Mouse (Mus musculus) limb, embryonic 11.5 days (tissue): ENCODE results near the gene Cpne8. TPM values are rescaled to one million over a fixed set of nuclear protein-coding genes. Genes with fewer than 3 reads are reported as not detected.

ENCODE experiments used
- ATAC-seq: fragments of 200-750 bp; cut with Nextera tagmentation; 2 replicates; pipeline ENCODE4 v1.8.0; 2017; ENCODE audit warnings: low read depth; ENCODE audit not compliant: insufficient number of reproducible peaks, low FRiP score, low TSS enrichment
- DNase-seq: peaks from one replicate; pipeline ENCODE4 v3.0.0-alpha.2; 2015; ENCODE audit warnings: low spot score
- H3K27ac ChIP-seq: fragments of 300-500 bp; sonication (generic); replicated peaks from 2 replicates; pipeline ENCODE4 v1.5.1; 2014; ENCODE audit warnings: low read depth, mild to moderate bottlenecking, low read length
- H3K27me3 ChIP-seq: fragments of 300-500 bp; sonication (generic); 2 replicates; pipeline ENCODE4 v1.6.1; 2014; ENCODE audit warnings: mild to moderate bottlenecking, low read length, mixed read lengths; ENCODE audit not compliant: control insufficient read depth, insufficient read depth
- H3K36me3 ChIP-seq: fragments of 300-500 bp; sonication (generic); 2 replicates; pipeline ENCODE4 v1.6.1; 2014; ENCODE audit warnings: mild to moderate bottlenecking, low read length, moderate library complexity, mixed read lengths; ENCODE audit not compliant: control insufficient read depth, insufficient read depth
- H3K4me1 ChIP-seq: fragments of 300-500 bp; sonication (generic); 2 replicates; pipeline ENCODE4 v1.6.1; 2014; ENCODE audit warnings: low read length, mixed read lengths; ENCODE audit not compliant: control insufficient read depth, insufficient read depth
- H3K4me2 ChIP-seq: fragments of 300-500 bp; sonication (generic); 2 replicates; pipeline ENCODE4 v1.6.1; 2014; ENCODE audit warnings: low read depth, mild to moderate bottlenecking, moderate library complexity; ENCODE audit not compliant: severe bottlenecking
- H3K4me3 ChIP-seq: fragments of 300-500 bp; sonication (generic); 2 replicates; pipeline ENCODE4 v1.5.1; 2014; ENCODE audit warnings: low read depth, low read length
- H3K9ac ChIP-seq: fragments of 300-500 bp; sonication (generic); 2 replicates; pipeline ENCODE4 v1.6.1; 2014; ENCODE audit warnings: mild to moderate bottlenecking, low read length
- H3K9me3 ChIP-seq: fragments of 300-500 bp; sonication (generic); 2 replicates; pipeline ENCODE4 v1.6.1; 2016; ENCODE audit warnings: low read length; ENCODE audit not compliant: control insufficient read depth
- WGBS: fragments of 180-500 bp; shearing (Covaris S2); extraction: QIAGEN DNeasy Blood & Tissue Kit; methylation state at CpG from one replicate; pipeline ENCODE4 v1.1.7; 2014; 5-methylcytosine and 5-hydroxymethylcytosine counted together
- polyA plus RNA-seq: library from polyadenylated mRNA; unstranded; fragments of >200 nt; fragmentation: Nextera tagmentation; extraction: Ambion mirVana; gene quantifications from 2 replicates; pipeline ENCODE4 v1.2.1, GENCODE M21; 2014

Cpne8 gene
- polyA plus RNA-seq, 1 experiment from 2014 or later = 3.3 TPM

DNA sequence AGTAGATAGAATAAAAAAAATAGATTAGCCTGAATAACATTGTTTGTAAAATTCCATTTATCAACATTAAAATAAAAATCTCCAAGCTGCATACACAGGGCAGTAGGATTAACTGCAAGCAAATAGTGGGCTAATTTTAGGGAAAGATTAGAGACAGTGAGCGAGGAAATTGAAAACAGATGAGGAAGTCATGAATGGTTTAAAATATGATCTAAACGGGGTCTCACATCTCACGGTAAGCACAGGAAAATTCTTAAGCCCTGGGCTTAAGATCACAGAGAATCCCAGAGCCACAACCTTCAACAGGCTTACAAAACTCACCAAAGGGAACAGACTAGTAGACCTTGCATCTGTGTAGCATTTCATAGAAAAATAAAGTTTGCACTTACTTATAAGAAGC lies 115.2 kb downstream of the Cpne8 start:
- no peak for DNase-seq
- Histone ChIP-seq H3K27ac (no peak overlapping the region), H3K9me3 (no peaks in the 10 kb centered on the region), H3K4me2 (no peak overlapping the region), H3K4me1 (0 out of 2 replicates have a peak, but pooled peaks cover 3% of the 10 kb centered on the region), H3K36me3 (no peaks in the 10 kb centered on the region), H3K9ac (no peak overlapping the region), H3K27me3 (no peaks in the 10 kb centered on the region), H3K4me3 (no peak overlapping the region)
- ATAC-seq = peak; percentile 57; the same call in 1 of the 2 replicates
- 14% methylated on average over 3 of the region's 3 CpGs for WGBS

DNA sequence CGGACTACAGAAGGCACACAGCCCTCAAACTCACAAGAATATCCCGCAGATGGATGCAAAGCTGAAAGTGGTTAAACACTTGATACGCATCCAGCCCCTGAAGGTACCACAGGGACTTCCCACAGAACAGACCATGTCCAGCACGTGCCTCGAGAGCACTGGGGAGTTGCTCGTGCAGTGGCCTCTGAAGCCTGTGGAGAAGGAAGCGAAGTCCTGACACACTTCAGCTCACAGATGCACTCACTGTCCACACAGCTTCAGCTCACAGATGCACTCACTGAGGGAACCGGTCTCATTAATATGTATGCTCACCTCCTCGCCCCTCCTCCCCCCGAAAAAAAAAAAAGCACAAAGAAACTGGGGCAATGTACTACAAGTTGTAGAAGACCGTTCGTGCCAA lies 117.6 kb downstream of the Cpne8 start:
- no peak overlapping the region for H3K9ac ChIP-seq
- WGBS = 82% methylated on average over 12 of the region's 12 CpGs

DNA sequence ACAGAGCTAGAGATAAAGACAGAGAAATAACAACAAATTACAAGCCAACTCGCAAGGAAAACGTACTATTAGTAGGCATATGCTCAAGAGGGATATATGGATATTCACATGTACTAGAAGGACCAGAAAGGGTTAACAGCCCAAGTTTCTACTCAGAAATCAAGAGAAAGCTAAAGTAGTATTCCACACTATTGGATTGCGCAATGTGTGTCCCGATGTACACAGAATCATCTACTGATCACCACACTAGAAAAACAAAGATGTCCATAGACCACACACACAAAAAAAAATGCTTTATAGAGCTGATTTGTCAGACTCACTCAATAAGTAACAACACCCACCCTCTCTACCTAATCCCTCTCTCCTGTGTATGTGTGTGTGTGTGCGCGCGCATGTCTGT lies 130.6 kb downstream of the Cpne8 start:
- H3K4me2 ChIP-seq = no peak overlapping the region
- no peaks in the 10 kb centered on the region for H3K9me3 ChIP-seq
- no peaks in the 10 kb centered on the region for H3K27me3 ChIP-seq
- DNase-seq (no peak), ATAC-seq (no peak)
- H3K4me1 ChIP-seq = no peaks in the 10 kb centered on the region
- H3K27ac ChIP-seq = no peak overlapping the region
- no peaks in the 10 kb centered on the region for H3K36me3 ChIP-seq
- H3K4me3 ChIP-seq = no peak overlapping the region
- no peak overlapping the region for H3K9ac ChIP-seq
- 94% methylated on average over 7 of the region's 7 CpGs for WGBS

More for the DNA sequence above, 117.6 kb downstream of the Cpne8 start:
- no peak overlapping the region for H3K4me3 ChIP-seq
- H3K27ac ChIP-seq = no peak overlapping the region
- H3K4me2 ChIP-seq = no peak overlapping the region
- no peaks in the 10 kb centered on the region for H3K36me3 ChIP-seq
- no peaks in the 10 kb centered on the region for H3K9me3 ChIP-seq
- H3K27me3 ChIP-seq = no peaks in the 10 kb centered on the region
- no peak for DNase-seq
- ATAC-seq = no peak
- H3K4me1 ChIP-seq = 0 out of 2 replicates have a peak, but pooled peaks cover 3% of the 10 kb centered on the region

DNA sequence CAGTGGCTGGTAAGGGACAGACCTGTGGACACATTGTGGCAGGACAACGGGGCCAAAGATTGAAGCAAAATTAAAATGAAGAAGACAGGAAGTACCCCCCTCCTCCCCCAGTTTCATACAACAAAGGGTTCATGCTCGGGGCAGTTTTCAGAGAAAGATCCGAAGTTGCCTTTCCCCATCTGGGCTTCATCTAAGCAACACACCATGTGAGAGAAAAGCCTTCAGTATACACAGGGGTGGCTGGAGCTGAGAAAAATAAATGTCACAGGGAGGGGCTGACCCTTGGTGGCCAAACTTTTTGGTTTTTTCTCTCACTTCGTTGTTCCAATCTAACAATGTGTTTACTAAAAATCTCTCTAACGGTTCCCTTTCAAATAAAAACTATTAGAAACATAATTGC lies 135.8 kb downstream of the Cpne8 start:
- ATAC-seq = no peak
- Histone ChIP-seq H3K27ac (no peak overlapping the region), H3K9me3 (no peaks in the 10 kb centered on the region), H3K4me1 (no peaks in the 10 kb centered on the region), H3K9ac (no peak overlapping the region), H3K27me3 (no peaks in the 10 kb centered on the region), H3K4me2 (no peak overlapping the region), H3K4me3 (no peak overlapping the region), H3K36me3 (no peaks in the 10 kb centered on the region)
- DNase-seq = no peak
- WGBS = 34% methylated on average over 5 of the region's 5 CpGs

DNA sequence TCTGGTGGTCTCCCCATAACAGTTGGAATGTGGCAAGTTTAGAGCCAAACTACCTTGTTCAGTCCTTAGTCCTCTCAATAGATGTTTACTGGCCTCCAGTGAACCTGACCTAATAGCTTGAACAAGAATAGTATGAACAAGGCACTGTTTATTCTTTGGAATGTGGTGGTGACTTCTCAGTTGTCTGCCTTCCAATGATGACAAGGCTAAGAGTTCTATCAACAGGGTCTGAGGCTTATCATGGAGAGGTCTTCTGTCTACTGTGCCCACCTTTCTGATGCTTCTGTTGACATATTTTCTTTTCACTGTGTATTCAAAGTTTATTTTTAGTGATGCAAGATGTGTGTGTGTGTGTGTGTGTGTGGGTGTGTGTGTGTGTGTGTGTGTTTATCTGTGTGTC lies 137.1 kb downstream of the Cpne8 start:
- H3K4me3 ChIP-seq = no peak overlapping the region
- H3K4me1 ChIP-seq = no peaks in the 10 kb centered on the region
- DNase-seq (no peak), ATAC-seq (no peak)
- H3K9me3 ChIP-seq = no peaks in the 10 kb centered on the region
- no peaks in the 10 kb centered on the region for H3K27me3 ChIP-seq
- H3K36me3 ChIP-seq = no peaks in the 10 kb centered on the region
- H3K27ac ChIP-seq = no peak overlapping the region
- H3K4me2 ChIP-seq = no peak overlapping the region
- no peak overlapping the region for H3K9ac ChIP-seq

DNA sequence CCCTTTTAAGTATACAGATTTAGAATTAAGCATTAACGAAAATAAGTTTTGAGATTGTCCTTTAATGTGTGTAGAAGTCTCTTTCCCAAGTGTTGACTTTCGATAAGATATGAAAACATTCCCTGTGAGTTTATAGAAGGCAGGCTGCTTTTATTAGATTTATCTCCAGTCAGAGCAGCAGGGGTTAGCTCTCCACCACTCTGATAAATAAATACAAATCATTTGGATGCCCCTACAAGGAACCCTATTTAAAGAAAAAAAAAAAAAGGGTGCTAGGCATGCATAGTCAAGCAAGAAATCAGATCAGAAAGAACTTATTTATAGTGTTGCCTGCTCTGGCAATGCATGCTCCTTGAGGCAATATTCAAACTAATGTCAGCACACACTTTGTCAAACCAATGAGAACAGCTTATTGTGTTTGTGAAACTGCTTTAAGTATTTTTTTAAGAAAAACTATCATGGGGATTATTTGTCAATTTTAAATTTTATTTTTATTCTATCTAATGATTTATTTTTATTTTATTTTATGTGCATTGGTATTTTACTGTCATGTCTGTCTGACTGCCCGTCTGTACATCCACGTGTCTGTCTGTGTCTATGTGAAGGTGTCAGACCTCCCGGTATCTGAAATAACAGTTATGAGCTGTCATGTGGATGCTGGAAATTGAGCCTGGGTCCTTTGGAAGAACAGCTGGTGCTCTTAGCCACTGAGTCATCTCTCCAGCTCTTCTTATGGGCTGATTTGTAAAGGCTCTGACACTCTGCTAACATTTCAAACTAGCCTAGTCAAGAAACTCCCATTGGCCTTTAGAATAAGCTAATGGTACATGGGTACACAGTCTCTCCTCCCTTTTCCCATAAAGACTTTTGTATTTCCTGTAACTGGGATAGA lies 142.7 kb downstream of the Cpne8 start:
- H3K4me2 ChIP-seq = no peak overlapping the region
- no peak for DNase-seq
- WGBS = 69% methylated on average over 5 of the region's 5 CpGs

DNA sequence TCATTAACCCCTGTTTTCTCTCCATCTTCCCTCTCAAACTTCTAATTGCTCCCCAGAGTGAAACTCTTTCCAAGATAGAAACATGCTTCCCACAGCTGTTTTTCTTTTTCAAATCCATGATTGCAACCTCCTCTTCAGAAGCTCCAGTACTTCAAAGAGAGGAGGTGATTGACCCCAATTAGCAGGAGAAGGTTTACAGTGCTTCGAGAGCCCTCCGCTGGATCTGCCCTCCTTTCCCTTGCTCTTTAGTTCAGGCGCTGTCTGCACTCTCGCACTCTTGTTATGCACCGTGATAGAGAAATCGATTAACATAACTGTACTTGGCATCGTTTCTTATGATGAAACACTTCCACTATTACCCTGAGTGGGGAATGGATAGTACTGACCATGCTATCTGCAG lies 143.5 kb downstream of the Cpne8 start:
- 19% methylated on average over 7 of the region's 7 CpGs for WGBS
- Histone ChIP-seq H3K27me3 (no peaks in the 10 kb centered on the region), H3K4me2 (no peak overlapping the region), H3K9ac (no peak overlapping the region), H3K27ac (no peak overlapping the region), H3K4me1 (0 out of 2 replicates have a peak, but pooled peaks cover 5% of the 10 kb centered on the region), H3K4me3 (no peak overlapping the region), H3K36me3 (no peaks in the 10 kb centered on the region), H3K9me3 (no peaks in the 10 kb centered on the region)
- no peak for ATAC-seq
- no peak for DNase-seq

More for the DNA sequence above, 142.7 kb downstream of the Cpne8 start:
- no peak overlapping the region for H3K27ac ChIP-seq
- H3K9ac ChIP-seq = no peak overlapping the region
- ATAC-seq = no peak
- no peaks in the 10 kb centered on the region for H3K9me3 ChIP-seq
- no peaks in the 10 kb centered on the region for H3K36me3 ChIP-seq
- no peak overlapping the region for H3K4me3 ChIP-seq
- H3K27me3 ChIP-seq = no peaks in the 10 kb centered on the region
- H3K4me1 ChIP-seq = 0 out of 2 replicates have a peak, but pooled peaks cover 5% of the 10 kb centered on the region

DNA sequence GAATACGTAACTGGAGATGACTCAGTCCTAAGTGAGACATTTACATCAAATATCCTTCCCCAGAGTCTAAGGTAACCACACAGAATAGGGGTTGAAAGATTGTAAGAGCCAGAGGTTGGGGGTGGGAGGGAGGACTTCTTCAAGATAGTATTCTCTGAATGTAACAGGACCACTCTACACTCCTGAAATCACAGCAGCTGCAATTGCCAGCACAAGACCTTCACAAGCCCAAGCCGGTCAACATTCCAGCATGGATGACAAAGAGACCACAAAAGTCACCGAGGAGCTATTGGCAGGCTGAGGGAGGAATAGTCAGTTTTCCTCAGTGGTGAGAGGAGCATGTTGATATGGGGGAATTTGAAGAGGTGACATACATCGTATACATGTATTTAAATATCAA lies 166.5 kb downstream of the Cpne8 start:
- WGBS = 92% methylated on average over 4 of the region's 4 CpGs
- ATAC-seq (no peak), DNase-seq (no peak)
- no peaks in the 10 kb centered on the region for H3K4me1 ChIP-seq
- no peaks in the 10 kb centered on the region for H3K27me3 ChIP-seq
- H3K27ac ChIP-seq = no peak overlapping the region
- H3K9me3 ChIP-seq = no peaks in the 10 kb centered on the region
- no peak overlapping the region for H3K4me3 ChIP-seq
- H3K36me3 ChIP-seq = no peaks in the 10 kb centered on the region
- H3K9ac ChIP-seq = no peak overlapping the region
- no peak overlapping the region for H3K4me2 ChIP-seq
